Mouse (Mus musculus) lung, postnatal 4 days (tissue): Measurements from ENCODE around the gene Chst11.

Experiments used
- DNase-seq, 2 experiments: peaks; one replicate each; pipeline ENCODE4 v3.0.0; 2021

The Chst11 gene

GRCm38 (mm10) chr10:83151896-83152685, 166.8 kb downstream of the Chst11 start:
- no peak for DNase-seq

- DNase-seq: no peak
Measured at GRCm38 (mm10) chr10:83152723-83153122, 167.4 kb downstream of the Chst11 start.

- DNase-seq: no peak
Measured at GRCm38 (mm10) chr10:83153374-83153773, 168.1 kb downstream of the Chst11 start.

- peak in 1 of 2 experiments; percentile 36 for DNase-seq
Measured at GRCm38 (mm10) chr10:83153887-83154286, 168.6 kb downstream of the Chst11 start.

- DNase-seq: no peak
Measured at GRCm38 (mm10) chr10:83157289-83157688, 172.0 kb downstream of the Chst11 start.

- DNase-seq: no peak
Measured at GRCm38 (mm10) chr10:83158322-83158721, 173.0 kb downstream of the Chst11 start.

- no peak for DNase-seq
Measured at GRCm38 (mm10) chr10:83159229-83159628, 173.9 kb downstream of the Chst11 start.

- DNase-seq: peak; percentile 55 to 84
Measured at GRCm38 (mm10) chr10:83161656-83162365, 176.5 kb downstream of the Chst11 start.

- no peak for DNase-seq
Measured at GRCm38 (mm10) chr10:83163946-83164345, 178.6 kb downstream of the Chst11 start.

- no peak for DNase-seq
Measured at GRCm38 (mm10) chr10:83164901-83165435, 179.7 kb downstream of the Chst11 start.

GRCm38 (mm10) chr10:83165521-83166243, 180.4 kb downstream of the Chst11 start:
- DNase-seq: no peak

- no peak for DNase-seq
Measured at GRCm38 (mm10) chr10:83166272-83166671, 181.0 kb downstream of the Chst11 start.

- DNase-seq: no peak
Measured at GRCm38 (mm10) chr10:83167492-83167891, 182.2 kb downstream of the Chst11 start.

- DNase-seq: peak; percentile 23 to 52
Measured at GRCm38 (mm10) chr10:83168303-83169056, 183.2 kb downstream of the Chst11 start.

- DNase-seq: no peak
Measured at GRCm38 (mm10) chr10:83169554-83169953, 184.3 kb downstream of the Chst11 start.

- DNase-seq: no peak
Measured at GRCm38 (mm10) chr10:83178151-83178550, 192.9 kb downstream of the Chst11 start.

GRCm38 (mm10) chr10:83178661-83179060, 193.4 kb downstream of the Chst11 start:
- no peak for DNase-seq

GRCm38 (mm10) chr10:83181831-83182572, 196.7 kb downstream of the Chst11 start:
- DNase-seq: no peak

- peak; percentile 59 to 74 for DNase-seq
Measured at GRCm38 (mm10) chr10:83182573-83182960, 197.3 kb downstream of the Chst11 start.

- no peak for DNase-seq
Measured at GRCm38 (mm10) chr10:83183634-83184479, 198.6 kb downstream of the Chst11 start.
